Mouse (Mus musculus): ENCODE data around the gene Msh5.
"Not testable (repeated sequence)": the region's sequence is repeated elsewhere in the genome, so short reads cannot be mapped to it uniquely, and the experiment has no call there.

Msh5 gene

GRCm38 (mm10) chr17:35048932-35049440, 2.4 kb upstream of the Msh5 start:
- no peak for DNase-seq (ENCODE audit: inconsistent ontology term)

DNA sequence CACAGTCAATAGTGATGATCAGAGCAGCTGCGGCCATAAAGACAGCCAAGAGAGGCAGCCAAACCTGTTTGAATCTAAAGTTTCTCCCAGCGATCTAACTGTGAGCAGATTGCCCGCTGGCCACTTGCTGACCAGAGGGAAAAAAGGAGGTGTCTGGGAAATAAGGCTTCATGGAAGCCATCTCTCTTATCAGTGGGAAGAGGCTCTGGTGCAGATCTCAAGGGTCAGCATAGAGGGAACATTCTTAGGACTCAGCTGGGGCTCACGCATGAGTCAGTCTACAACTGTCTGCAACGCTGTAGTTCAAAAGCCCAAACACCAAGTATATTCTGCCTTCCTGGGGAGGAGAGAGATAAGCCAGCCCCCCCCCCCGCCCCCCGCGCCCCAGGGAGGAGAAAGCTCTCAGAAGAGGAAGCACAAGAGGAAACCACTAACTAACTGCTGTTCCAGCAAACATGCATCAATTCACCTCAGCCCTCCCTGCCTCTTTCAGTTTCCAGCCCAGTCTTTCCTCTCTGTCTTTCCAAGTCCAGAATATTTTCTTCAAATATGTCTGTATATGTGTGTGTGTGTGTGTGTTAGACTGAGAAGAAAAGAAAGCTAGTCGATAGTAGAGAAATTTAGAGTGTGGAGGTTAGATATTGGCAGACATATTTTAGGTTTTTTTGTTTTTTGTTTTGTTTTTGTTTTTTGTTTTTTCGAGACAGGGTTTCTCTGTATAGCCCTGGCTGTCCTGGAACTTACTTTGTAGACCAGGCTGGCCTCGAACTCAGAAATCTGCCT, 1.8 kb upstream of the Msh5 start:
- no peak for DNase-seq (ENCODE audit: inconsistent ontology term)

GRCm38 (mm10) chr17:35047688-35048087, 1.1 kb upstream of the Msh5 start:
- DNase-seq (ENCODE audit: inconsistent ontology term), result no peak

- no peak for DNase-seq (ENCODE audit: inconsistent ontology term)
These were observed 501 bp downstream of the Msh5 start for GRCm38 (mm10) chr17:35045807-35046680.

DNA sequence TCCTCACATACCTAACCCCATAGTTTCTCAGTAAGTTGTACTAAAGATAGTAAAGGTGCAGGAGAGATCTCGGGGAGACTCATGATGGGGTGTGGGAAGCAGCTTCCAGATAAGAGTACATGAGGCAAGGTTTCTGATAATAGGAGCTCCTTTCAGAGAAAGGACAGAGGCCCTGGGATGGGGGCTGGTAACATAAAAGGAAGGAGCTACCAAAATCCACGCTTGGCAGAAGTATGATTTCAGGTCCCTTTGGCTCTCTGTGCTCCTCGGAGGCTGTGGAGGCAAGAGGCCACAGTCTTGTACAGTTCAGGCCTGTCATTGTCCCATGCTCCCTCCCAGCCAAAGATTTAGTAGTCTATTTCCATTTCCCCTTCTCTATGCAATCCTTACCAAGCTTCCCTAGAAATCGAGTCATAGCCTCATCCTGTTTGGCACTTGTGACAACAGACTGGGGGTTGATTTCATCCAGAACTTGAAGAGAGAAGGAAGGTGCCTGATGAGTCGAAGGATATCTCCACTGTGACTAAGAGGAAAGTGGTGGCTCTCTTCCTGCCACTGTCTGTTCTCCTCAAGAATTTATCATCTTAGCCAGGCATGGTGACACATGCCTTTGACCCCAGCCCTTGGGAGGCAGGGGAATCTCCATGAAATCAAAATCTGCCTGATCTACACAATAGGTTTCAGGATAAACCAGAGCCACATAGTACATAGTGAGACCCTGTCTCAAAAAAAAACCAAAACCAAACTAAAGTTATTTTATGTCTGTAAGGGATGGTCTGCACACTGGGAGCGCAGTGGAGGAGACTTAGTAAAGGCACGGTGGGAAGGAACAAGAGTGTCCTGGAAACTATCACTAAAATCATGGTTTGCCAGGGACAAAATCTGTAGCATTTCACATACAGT, 1.4 kb downstream of the Msh5 start:
- peak; percentile 71 for DNase-seq (ENCODE audit: inconsistent ontology term)

- DNase-seq (ENCODE audit: inconsistent ontology term), result no peak
These were observed 2.8 kb downstream of the Msh5 start for GRCm38 (mm10) chr17:35043794-35044193.

DNA sequence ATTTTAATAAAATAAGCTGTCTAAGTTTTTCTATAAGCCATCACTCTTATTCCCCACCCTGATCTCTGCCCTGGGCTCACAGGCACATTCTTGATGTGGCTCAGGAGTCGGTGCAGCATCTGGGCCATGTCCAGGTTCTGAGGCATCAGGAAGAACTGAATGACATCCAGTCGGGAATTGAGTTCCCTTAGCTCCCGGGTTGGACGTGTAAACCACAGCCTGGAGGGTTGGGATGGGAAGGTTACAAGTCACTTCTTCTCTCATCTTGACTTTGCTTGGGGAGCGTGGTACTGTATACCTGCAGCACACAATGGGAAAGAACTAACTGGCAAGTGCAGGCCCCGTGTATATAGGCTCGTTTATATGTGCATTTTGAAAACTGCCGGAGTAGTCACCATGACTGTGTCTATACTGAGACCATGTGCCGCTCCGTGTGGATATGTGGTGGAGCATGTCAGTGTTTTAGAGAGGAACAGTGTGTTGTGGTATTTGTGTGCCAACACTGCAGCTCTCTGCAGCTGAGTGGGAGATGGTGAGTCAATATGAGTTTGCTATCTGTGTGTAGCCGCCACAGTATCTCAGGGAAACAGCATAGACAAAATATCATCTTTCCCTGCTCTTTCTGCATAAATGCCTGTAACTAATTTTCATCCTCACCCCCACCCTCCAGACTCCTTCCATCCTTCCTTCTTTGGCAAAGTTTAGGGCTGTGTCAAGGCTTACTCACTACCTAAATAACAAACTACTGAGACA, 7.2 kb downstream of the Msh5 start:
- DNase-seq (ENCODE audit: inconsistent ontology term), result no peak

DNA sequence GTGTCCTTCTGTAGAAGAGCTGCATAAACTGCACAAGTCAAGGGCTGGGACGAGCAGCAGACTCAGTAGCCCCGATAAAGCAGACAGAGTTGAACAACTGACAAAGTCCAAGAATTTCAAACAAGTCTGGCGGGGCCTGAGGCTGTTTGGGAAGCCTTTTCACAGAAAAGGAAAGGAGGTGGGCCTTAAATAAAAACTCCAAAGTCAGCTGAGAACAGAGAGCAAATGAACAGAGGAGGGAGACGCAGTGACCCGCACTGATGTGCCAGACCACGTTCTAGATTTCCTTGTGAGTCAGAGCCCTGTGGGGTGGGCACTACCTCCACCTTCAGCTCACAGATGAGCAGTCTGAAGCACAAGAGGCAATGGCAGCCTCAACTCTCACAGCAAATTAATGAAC, 11.6 kb downstream of the Msh5 start:
- no peak for DNase-seq (ENCODE audit: inconsistent ontology term)

DNA sequence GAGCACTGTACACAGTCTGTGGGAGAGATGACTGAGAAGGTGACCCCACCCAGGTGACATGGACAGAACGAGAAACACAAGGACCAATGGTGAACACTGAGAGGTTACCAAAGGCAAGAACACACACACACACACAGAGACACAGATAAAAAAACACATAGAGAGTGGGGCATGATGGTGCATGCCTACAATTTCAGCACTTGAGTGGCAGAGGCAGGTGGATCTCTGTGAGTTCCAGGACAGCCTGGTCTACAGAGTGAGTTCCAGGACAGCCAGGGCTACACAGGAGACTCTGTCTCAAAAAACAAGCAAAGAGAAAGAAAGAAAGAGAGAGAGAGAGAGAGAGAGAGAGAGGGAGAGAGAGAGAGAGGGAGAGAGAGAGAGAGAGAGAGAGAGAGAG, 12.8 kb downstream of the Msh5 start:
- not testable (repeated sequence) for DNase-seq (ENCODE audit: inconsistent ontology term)

GRCm38 (mm10) chr17:35032323-35032870, 14.1 kb downstream of the Msh5 start:
- DNase-seq (ENCODE audit: inconsistent ontology term), result no peak

DNA sequence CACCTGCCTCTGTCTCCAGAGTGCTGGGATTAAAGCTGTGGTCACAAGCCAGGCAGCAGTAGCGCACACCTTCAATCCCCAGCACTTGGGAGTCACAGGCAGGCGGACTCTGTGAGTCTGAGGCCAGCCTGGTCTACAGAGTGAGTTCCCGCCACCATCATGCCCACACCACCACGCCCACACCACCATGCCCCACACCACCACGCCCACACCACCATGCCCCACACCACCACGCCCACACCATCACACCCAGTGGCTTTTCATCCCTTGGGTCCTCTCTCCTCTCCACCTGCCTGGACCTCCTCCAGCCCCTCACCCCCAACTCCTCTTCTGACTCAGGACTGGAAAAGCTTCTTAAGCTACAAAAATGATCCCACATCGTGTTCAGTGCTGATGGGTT, 14.7 kb downstream of the Msh5 start:
- no peak for DNase-seq (ENCODE audit: inconsistent ontology term)

DNA sequence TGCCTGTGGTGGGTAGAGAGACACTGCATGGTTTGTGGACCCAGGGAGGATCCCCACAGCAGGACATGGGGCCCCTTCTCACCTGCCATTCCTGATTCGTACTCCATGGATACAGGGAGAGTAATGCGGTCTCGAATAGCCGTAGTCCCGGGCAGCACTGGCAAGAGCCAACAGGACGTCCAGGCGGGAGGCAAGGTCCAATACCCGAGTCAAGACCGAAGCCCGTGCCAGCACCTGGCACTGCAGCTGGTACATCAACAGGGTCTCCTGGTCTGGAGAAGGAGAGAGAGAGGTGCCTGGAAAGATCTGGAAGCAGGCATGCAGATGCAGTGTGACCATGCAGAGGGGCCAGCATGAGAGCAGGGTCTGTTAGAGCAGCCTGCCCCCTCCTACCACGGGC, 15.3 kb downstream of the Msh5 start:
- DNase-seq (ENCODE audit: inconsistent ontology term), result no peak

- peak; percentile 55 for DNase-seq (ENCODE audit: inconsistent ontology term)
These were observed 16.6 kb downstream of the Msh5 start for GRCm38 (mm10) chr17:35029691-35030532.

DNA sequence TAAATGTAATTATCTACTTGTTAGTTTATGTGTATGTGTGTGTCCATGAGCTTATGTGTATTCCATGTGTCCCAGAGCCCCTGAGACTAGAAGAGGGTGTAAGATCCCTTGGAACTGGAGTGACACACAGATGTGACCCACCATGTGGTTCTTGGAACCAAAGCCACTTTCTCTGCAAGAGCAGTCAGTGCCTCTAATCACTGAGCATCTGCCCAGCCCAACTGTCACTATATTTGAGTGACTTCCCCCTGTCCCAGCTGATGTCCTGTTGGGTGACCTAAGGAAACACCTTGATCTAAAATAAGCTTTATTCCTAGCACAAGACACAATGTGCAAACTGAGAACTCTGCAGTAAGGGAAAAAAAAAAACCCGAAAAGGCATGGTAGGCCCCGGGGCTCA, 18.2 kb downstream of the Msh5 start:
- no peak for DNase-seq (ENCODE audit: inconsistent ontology term)

- peak; percentile 89 for DNase-seq (ENCODE audit: inconsistent ontology term)
These were observed 19.1 kb downstream of the Msh5 start, which contains the start of gene Sapcd1 for GRCm38 (mm10) chr17:35027277-35028068. TSS of gene Sapcd1 (minus strand) at chr17:35028016.

GRCm38 (mm10) chr17:35026206-35026605, 20.3 kb downstream of the Msh5 start:
- no peak for DNase-seq (ENCODE audit: inconsistent ontology term)

GRCm38 (mm10) chr17:35024691-35025488, 21.7 kb downstream of the Msh5 start:
- DNase-seq (ENCODE audit: inconsistent ontology term), result no peak

- DNase-seq (ENCODE audit: inconsistent ontology term), result no peak
These were observed 22.3 kb downstream of the Msh5 start for GRCm38 (mm10) chr17:35024261-35024660.

All from Muller cell, postnatal 12 days (primary cell).